Mouse (Mus musculus): ENCODE data around the gene Nudt9.

DNA sequence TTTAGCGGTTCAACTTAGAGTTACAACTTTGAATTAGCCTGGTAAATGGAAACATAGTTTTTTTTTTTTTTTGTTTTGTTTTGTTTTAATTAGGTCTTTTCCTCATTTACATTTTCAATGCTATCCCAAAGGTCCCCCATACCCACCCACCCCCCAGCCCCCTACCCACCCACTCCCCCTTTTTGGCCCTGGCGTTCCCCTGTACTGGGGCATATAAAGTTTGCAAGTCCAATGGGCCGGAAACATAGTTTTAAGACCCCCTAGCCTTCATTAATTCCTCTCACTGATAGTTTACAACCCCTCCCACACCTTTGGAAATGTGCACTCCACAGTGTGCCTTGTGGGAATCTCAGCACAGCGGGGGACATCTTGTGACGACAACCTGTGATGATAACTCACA is 27.5 kb downstream of the Nudt9 start:
- TF ChIP-seq CTCF (IDR thresholded peaks at IDR 0.05) (no peak), EP300 (IDR thresholded peaks at IDR 0.05) (no peak)
